Mouse (Mus musculus) gastrocnemius, postnatal 4 days (tissue): ENCODE data around the gene Wdfy2. TPM values are rescaled to one million over a fixed set of nuclear protein-coding genes. Genes with fewer than 3 reads are reported as not detected.
A peak's percentile ranks its signal among the peaks of the same experiment; 100 is the strongest.
"Not testable (repeated sequence)": the region's sequence is repeated elsewhere in the genome, so short reads cannot be mapped to it uniquely, and the experiment has no call there.

Experiments
- DNase-seq, 2 experiments: peaks; one replicate each; pipeline ENCODE4 v3.0.0; 2021 to 2022; ENCODE audit warnings: low spot score in 2 of 2, mixed read lengths in 2 of 2
- long read RNA-seq, 2 experiments: library from polyadenylated mRNA; stranded (forward); transcript quantifications; one replicate each; pipeline ENCODE4 v2.0.0; 2021
- total RNA-seq, 2 experiments: library from RNA; stranded (reverse); gene quantifications; 2 replicates each; pipeline ENCODE4 v1.2.3; 2021

Gene Wdfy2
- total RNA-seq = 10 to 100 TPM; 12.4 to 14.0 TPM
- long read RNA-seq, experiment 1, full-length matches to known transcripts = 8 of 15 reads
- long read RNA-seq, experiment 1, partial matches to known transcripts = 0 of 15 reads
- long read RNA-seq, experiment 1, other reads (novel, unspliced or antisense) = 7 of 15 reads
- long read RNA-seq, experiment 2, full-length matches to known transcripts = 8 of 15 reads
- long read RNA-seq, experiment 2, partial matches to known transcripts = 0 of 15 reads
- long read RNA-seq, experiment 2, other reads (novel, unspliced or antisense) = 7 of 15 reads

DNA sequence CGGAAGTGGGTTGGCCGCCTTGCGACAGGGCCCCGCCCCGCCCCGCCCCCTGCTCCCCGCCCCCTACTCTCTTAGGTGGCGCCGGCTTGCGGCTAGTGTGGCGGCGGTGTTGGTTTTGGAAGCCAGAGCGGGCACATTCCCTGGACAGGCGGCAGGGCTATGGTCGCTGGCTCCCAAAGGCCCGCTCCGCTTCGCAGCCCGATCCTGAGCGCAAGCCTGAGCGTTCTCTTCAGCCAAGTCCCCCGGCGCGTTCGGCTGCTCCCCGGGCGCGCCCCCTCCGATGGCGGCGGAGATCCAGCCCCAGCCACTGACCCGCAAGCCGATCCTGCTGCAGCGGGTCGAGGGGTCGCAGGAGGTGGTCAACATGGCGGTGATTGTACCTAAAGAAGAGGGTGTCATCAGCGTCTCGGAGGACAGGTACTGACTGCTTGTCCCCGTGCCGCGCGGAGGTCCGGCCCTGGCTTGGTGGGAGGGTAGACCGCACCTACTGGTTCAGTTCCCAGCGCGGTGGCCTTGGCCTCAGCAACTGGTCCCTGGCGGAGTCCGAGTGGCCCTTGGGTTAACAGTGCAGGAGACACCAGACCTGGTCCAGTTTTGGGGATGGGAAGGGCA, at the start of gene Wdfy2:
Gene Wdfy2 (plus strand): TSS at position 38 of the 612 bp plus-strand sequence.
- no peak for DNase-seq

DNA sequence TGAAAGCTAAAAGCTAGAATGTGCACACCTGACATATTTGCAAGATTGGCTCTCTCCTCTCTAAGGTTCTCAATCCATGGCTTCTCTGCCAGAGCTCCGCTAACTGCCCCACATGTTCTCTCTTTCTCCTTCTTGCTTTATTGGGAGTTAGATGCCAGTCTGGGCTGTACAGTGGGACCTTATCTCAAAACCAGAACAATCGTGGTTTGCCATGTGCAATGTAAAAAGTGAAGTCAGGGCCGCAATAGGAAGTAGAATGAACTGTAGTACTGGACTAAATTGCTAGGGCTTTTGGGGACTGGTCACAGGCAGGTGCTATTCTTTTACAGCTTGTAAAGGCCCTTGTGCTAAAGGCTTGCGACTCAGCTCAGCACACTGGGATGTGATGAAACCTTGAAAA, 48.2 kb upstream of the Wdfy2 start:
- no peak for DNase-seq

DNA sequence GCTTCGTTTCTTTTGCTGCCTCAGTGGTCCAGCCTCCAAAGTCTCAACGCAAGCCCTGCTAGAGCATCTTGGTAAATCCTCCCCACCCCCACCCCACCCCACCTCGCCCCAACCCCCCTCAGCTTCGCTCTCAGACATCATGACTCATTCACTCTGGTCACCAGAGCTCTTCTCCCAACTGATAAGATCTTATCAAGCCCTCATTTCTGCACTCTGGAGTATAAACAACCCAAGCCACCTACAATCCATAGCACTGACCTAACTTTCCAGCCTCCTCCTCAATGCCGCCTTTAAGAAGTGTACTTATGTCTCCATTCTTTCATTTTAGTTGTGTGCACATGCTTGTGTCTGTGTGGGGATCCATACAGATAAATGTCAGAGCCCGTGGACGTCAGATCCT, 41.8 kb upstream of the Wdfy2 start:
- DNase-seq = no peak

DNA sequence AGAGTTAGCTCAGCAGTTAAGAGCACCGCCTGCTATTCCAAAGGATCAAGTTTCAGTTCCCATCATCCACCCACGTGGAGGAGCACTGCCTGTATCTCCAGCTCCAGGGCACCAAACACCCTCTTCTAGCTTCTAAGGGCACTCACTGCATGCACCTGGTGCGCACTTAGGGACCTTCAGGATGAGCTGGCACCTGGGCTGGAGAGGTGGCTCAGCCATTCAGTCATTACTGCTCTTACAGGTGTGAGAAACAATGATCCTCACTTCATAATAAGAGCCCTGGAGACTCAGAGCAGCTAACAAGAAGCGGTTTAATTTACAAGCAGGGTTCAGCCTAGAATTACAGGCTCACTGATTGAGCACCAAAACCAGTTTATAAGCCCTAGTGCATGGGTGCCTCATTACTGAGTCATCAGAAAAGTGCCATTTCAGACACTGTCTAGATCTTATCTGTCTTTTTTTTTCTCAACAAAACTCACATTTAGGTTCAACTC, 38.8 kb upstream of the Wdfy2 start:
- no peak for DNase-seq

DNA sequence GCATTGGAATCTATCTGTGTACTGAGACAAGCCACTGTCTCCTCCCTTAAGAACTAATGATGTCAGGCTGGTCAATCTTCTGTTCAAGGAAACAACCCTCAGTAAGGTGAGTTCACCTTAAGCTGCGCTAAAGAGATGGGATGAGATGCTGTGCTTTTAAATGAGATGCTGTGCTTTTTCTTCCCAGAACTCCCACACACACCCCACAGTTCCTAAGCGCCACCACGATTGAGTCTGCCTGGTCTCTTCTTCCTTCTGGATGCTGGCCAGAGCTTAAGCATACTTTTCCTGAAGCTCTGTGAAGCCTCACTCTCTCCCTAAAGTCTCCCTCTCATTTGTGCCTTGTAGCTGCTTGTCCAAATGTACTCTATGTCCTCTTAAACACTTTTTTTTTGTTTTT, 36.7 kb upstream of the Wdfy2 start:
- no peak for DNase-seq

DNA sequence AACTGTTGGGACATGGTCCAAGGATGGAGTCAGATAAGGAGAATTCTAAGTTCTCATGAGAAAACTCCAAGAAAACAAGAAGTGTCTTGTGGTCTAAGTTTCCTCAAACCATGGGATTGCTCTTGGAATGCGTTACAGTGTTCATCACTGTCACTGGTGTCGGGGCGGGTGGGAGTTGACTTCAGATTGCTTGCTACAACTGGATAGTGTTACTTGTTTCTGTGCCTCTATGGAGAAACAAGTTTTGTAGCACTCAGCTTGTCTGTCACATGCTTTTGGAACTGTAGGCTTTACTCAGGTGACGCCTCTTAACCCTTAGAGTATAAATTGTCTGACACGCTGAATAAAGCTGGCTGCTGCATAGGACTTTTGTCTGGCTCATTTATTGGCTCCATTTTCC, 34.3 kb upstream of the Wdfy2 start:
- DNase-seq = no peak

DNA sequence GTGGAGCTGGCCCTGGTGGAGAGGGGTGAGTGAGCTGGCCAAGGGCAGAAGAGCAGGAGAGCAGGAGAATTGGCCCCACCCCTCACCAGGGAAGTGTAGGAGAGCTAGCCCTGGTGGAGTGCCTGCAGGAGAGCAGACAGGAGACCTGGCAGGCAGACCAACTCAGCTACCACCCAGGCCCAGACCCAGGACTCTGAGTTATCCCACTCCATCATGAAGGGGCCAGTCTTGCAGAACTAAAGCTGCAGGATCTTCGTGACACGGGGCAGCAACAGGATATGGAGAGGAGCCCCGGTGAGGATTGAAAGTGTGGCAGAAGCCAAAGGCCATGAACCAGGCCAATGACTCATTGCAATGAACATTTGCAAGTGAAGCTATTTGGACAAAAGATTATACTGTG, 30.6 kb upstream of the Wdfy2 start:
- no peak for DNase-seq

DNA sequence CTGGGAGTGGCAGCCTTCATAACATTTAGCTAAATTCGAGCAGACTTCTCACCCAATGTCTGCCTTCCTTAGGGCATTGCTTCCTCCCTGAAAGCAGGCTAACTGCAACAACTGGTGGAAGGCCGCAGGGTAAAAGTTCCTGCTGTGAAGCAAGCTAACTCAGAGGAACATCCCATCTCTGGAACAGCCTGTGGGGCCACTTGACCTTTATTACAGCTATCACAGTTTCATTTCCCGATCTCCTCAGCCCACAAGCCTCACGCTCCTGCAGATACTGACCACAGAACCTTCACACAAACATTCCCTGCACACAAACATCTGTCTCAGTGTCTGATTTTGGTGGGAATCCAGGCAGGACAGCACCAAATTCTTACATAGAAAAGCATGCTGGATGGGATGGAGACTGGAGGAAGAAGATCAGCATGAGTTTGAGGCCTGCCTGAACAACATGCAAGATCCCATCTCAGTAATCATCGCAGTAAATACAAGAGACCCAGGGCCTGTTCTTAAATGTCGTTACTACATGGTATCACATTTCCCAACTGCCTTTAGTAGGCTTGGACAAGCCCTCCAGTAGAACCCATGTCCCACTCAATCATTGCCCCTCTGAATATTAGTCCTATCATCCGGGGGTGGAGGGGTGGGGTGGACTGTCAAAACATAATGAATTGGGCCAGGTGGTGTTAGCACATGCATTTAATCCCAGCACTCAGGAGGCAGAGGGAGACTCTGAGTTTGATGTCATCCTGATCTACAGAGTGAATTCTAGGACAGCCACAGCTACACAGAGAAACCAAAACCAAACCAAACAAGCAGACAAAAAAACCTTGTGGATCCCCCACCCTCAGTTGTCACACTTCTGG, 28.6 kb upstream of the Wdfy2 start:
- DNase-seq = no peak

DNA sequence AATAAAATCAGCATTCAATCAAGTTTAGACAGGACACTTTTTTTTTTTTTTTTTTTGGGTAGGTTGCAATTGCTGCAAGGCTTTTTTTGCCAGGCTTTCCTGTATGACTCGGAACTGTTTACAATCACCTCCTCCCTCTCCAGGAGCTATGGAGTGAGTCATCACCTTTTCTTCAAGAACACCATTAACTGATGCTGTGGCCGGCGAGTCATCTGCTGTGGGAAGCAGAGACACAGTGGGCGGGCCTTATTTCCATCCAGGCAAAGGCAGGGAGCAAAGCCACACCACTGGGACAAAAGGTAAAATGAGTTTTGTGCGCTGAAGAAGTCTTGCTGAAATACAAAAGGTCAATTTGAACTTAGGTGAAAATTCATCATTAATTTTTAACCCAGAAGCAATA, 24.7 kb upstream of the Wdfy2 start:
- no peak for DNase-seq

DNA sequence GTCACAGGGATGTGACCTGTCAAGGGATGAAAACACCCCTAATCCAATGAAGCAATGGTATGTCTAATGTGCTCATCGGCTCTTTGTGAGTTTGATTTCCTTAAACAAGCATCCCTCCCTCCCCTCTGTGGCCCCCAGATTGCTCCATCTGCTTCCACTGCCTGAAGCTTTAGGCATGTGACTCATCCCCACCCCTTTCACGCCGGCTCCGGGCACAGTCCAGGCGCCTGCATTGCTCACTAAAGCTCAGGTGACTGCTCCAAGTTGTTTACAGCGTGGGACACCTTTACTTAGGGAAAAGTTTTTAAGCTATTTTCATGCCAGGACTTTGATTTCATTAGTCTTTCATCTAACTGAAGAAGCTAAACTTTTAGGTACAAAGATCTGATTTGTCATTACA, 22.9 kb upstream of the Wdfy2 start:
- DNase-seq = no peak

DNA sequence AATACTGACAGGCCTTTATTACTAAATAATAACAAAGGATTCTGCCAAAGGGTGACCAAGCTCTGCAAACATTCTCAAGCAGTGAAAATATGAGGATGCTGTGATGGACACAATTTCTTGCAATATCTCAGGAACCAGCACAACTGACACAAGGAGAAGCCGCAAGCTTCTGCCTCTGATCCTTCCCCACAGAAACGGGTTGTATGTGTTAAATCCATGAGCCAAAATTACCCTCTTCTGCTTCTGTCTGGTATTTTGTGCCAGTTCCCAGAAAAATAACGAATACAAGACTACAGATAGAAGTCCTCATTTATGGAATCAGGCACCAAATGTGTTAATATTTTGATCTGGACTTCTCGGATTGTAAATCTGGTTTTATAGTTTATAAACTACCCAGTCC, 20.7 kb upstream of the Wdfy2 start:
- no peak for DNase-seq

DNA sequence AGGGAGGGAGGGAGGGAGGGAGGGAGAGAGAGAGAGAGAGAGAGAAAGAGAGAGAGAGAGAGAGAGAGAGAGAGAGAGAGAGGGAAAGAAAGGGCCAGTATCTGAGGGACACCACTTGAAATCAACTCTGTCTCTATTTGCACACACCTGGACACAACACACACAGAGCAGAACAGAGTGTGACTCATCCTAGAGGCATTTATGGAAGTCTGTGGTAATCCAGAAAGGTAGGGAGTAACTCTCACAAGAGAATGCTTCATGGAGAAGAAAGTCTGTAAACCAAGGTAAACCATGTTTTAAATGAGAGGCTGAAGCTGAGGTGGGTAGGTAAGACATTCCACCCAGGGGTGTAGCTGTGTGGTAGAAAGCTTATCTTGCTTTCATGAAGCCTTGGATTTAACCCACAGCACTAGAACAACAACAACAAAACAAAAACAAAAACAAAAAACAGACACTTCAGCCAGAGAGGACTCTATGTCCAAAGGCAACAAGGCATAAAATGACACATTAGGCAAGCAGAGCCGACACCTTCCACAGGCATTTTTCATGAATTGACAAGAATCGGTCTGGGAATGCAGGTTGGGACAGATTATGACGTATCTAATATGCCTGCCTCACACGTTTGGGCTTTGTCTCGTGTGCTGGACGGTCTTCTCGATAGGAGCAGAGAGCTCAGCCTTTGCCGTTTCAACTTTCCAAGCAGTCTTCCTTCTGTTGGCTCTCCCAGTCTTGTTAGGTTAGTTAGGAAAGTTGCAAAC, 11.7 kb upstream of the Wdfy2 start:
- no peak for DNase-seq

DNA sequence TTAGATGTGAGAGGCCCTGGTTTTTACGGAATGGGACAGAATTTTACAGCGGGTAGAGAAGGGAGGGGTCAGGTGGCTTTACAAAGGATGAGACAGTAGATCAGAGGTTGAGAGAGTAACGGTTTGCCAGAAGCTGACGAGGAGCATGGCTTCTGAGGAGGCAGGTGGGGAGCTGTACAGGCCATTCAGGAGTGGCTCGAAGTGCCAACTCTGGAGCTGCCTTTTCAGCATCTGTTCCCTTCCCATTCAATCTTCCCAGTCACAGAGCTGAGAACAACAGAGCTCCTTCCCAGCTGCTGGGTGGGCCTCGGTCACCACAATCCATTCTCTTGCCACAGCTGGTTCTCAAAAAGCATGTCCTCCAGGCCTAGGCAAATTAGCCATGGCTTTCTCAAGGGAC, 8.2 kb upstream of the Wdfy2 start:
- DNase-seq = no peak

DNA sequence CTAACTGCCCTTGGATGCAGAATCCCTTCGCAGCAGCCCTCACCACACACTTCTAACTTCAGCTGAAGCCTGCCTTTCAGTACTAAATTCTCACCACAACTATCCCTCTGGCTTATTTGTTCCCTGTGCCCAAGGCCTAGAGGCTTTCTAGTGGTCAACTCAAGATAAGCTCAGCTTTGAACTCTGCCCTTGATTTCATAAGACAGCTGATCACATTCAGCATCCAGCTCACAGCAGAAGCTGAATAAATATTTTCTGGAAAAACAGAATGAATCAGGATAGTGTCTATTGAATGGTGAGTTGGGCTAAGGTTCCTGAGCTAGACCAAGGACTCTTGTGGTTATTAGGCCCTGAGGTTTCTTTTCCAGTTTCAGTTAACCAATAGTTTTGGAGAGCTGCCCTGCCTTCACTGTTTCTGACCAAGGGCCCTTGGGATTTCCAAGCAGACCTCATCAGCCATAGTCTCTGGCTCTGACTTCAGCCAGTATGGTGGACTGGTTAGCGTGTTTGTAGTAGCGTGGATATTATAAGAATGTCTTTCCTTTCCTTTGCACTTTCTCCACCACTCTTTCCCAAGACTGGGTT, 5.7 kb upstream of the Wdfy2 start:
- no peak for DNase-seq

DNA sequence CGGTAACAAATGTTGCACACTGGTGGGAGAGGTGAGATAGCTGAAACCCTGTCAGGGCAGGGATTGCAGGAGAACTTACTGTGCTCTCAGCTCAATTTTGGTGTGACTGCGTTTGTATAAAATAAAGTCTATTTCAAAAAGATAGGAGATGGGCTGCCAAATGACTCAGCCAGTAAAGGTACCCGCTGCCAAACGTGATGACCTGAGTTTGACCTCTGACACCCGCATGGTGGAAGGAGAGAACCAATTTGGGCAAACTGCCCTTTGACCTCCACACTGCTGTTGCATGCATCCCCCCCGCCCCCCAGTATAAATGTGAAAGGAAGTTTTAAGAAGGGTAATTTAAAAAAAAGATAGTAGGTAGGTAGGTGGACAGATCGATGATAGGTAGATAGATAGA, 4.4 kb upstream of the Wdfy2 start:
- DNase-seq = no peak

DNA sequence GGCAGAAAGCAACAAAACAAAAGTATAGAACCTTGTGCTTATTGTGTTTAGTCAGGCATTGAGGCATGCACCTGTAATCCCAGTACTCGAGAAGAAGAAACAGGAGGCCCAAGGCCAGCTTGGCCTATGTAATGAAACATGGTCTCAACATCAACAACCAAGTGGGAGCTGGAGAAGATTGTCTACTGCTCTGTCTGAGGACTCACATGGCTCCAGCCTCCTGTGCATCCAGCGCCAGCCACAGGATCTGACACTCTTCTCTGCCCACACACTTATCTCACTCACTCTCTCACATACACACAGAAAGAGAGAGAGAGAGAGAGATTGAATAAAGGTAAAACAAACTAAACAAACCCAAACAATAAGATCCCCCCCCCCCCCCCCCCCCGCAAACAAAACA, 3.9 kb upstream of the Wdfy2 start:
- no peak for DNase-seq

DNA sequence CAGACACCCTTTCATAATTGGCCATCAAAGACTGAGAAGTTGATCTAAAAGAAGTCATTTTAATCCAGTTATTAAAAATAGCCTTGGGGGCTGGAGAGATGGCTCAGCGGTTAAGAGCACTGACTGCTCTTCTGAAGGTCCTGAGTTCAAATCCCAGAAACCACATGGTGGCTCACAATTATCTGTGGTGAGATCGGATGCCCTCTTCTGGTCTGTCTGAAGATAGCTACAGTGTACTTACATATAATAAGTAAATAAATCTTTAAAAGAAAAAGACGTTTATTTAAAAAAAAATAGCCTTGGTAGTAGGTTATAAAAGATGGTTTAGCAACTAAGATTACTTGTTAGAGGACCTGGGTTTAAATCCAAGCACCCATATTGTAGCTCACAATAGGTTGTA, 1.7 kb upstream of the Wdfy2 start:
- DNase-seq = not testable (repeated sequence)

DNA sequence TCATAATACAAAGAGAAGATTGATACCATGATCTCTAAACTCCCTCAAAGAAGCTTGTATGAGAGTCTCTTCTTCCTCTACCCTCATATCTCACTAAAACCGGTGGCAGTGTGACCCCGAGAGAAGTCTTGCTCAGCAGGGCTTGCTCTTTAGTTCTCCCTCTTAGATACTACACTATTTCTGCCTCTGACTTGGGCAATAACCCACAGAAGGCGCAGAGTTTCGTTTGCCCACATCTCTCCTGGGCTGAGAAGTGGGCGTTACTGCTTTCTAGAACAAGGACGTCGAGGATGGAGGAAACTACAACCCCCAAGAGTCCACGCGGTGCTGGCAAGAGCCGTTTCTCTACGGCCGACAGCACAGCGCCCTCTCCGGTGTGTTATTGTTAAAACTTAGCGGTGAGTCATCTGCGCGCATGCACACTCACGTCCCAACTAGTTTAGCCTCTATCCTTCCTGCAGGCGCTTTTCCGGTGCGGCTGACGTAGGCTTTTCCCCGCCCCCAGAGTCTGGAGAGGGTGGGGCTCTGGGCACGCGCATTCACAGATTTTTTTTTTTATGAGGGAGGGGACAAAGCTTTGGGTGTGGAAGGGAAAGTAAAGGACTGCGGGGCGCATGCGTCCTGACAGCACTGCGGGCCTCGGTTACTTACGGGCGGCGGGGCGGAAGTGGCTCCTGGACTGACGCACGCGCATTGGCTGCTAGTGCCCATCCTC, 395 bp upstream of the Wdfy2 start:
- DNase-seq = peak; percentile 88 to 96

DNA sequence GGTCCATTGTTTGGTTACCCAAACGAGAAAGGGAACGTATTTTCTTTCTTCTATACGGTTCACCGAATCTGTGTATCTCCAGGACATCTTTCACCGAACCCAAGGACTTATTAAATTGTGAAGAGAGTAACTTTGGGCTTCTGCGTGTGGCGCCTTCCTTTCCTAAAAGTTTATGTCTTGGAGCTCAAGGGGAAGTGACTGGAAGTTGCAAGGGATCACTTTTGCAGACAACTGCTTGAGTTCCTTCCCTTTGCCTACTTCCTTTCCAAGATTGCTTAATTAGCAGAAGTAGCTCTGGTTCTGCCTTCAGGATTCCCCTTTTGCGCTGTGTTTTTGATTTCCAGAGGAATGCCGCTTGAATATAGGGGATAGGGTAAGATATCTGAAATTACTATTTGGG, 858 bp downstream of the Wdfy2 start:
- no peak for DNase-seq

DNA sequence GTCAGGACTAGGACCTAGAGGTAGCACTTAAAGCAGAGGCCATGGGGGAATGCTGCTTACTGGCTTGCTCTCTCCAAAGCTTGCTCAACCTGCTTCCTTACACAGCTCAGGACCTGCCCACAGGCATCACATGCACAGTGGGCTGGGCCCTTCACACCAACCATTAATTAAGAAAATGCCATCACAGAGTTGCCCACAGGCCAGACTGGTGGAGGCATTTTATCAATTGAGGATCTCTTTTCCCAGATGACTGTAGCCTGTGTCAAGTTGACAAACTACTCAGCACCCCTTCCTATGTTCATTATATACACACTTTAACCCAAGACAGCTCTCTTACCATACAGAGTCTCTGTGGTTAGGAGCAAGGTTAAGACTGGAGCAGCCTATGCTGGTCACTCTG, 4.2 kb downstream of the Wdfy2 start:
- no peak for DNase-seq
